Mouse (Mus musculus) thymus, adult 2 months (tissue): ENCODE measurements around the gene Dchs1.
"Not testable (repeated sequence)": the region's sequence is repeated elsewhere in the genome, so short reads cannot be mapped to it uniquely, and the experiment has no call there.

ENCODE experiments used
- CTCF ChIP-seq: fragments of 200-500 bp; IDR thresholded peaks from 2 replicates; pipeline ENCODE4 v1.5.1; 2012; ENCODE audit warnings: mild to moderate bottlenecking, control low read depth, low read length, moderate library complexity, borderline replicate concordance; ENCODE audit not compliant: control insufficient read depth, poor library complexity, insufficient read depth; ENCODE audit errors: extremely low read depth
- POLR2A ChIP-seq: fragments of 200-500 bp; IDR thresholded peaks from 2 replicates; pipeline ENCODE4 v1.6.1; 2012; ENCODE audit warnings: mild to moderate bottlenecking, low read length, control low read depth, moderate library complexity; ENCODE audit not compliant: control insufficient read depth, poor library complexity, insufficient read depth; ENCODE audit errors: extremely low read depth

GRCm38 (mm10) chr7:105735464-105735863, 52.0 kb downstream of the Dchs1 start:
- not testable (repeated sequence) for TF ChIP-seq CTCF, POLR2A
